Mouse (Mus musculus) naive thymus-derived CD4-positive, alpha-beta T cell, adult 5 months (primary cell): ENCODE data around the gene Zpld1. TPM values are rescaled to one million over a fixed set of nuclear protein-coding genes. Genes with fewer than 3 reads are reported as not detected.

Experiments used
- polyA plus RNA-seq: library from polyadenylated mRNA; unstranded; fragments of 100-300 nt; shearing (Covaris generic); gene quantifications from one replicate; pipeline ENCODE4 v1.2.1, GENCODE M21; 2017

The Zpld1 gene
- polyA plus RNA-seq = not detected

GRCm38 (mm10) chr16:55297886-55298285 is at the start of gene Zpld1:
Gene Zpld1, minus strand, starts transcription at chr16:55297986.

